Mouse (Mus musculus) gastrocnemius, adult 2 months (tissue): Measurements from ENCODE around the gene Dnaja1. TPM values are rescaled to one million over a fixed set of nuclear protein-coding genes. Genes with fewer than 3 reads are reported as not detected.

Source experiments
- DNase-seq: peaks from one replicate; pipeline ENCODE4 v3.0.0; 2022
- H3K27ac ChIP-seq: fragments of 200-600 bp; 2 replicates; pipeline ENCODE4 v1.8.1; 2022; ENCODE audit warnings: mild to moderate bottlenecking
- H3K4me3 ChIP-seq: fragments of 200-600 bp; 2 replicates; pipeline ENCODE4 v1.8.1; 2022; ENCODE audit warnings: mild to moderate bottlenecking, moderate library complexity
- CTCF ChIP-seq: fragments of 200-600 bp; IDR thresholded peaks from 2 replicates; pipeline ENCODE4 v1.8.1; 2022; ENCODE audit warnings: antibody characterized with exemption, mild to moderate bottlenecking, moderate library complexity
- intact Hi-C: fragments of 180-260 bp; cut with DNase I; formaldehyde crosslinking; loops from one replicate; pipeline ENCODE4 v1.15.1; 2025
- total RNA-seq, 2 experiments: library from RNA; stranded (reverse); gene quantifications; 2 replicates each; pipeline ENCODE4 v1.2.3; 2021

Gene Dnaja1
- total RNA-seq, 2 experiments from 2014 or later, result 42.7 to 77.1 TPM

- peak; percentile 95 for DNase-seq
- H3K4me3 ChIP-seq, result peak within 1 kb of the TSS; percentile 71
- TF ChIP-seq CTCF, result no peak
- H3K27ac ChIP-seq, result peak within 1 kb of the TSS; percentile 96
- intact Hi-C loops, result loop anchor here (2.0 kb wide), 1 partner anchor 18 kb away; no protein-coding TSS in a partner anchor
These were observed 18.9 kb upstream of the Dnaja1 start, which contains the start of gene Aptx for GRCm38 (mm10) chr4:40702797-40703709. Aptx (minus strand) TSS chr4:40703194.

GRCm38 (mm10) chr4:40703710-40704275 lies 18.2 kb upstream of the Dnaja1 start:
- Histone ChIP-seq H3K27ac (peak overlapping the region; percentile 96), H3K4me3 (peak overlapping the region; percentile 71)
- intact Hi-C loops, result loop anchor here (2.0 kb wide), 1 partner anchor 17 kb away; no protein-coding TSS in a partner anchor
- DNase-seq, result no peak
- TF ChIP-seq CTCF, result no peak

- intact Hi-C loops, result no loop called here
- no peak overlapping the region for H3K4me3 ChIP-seq
- no peak overlapping the region for H3K27ac ChIP-seq
- no peak for TF ChIP-seq CTCF
- no peak for DNase-seq
These were observed 4.8 kb upstream of the Dnaja1 start for GRCm38 (mm10) chr4:40717141-40717540.

GRCm38 (mm10) chr4:40720910-40721309 lies 1.0 kb upstream of the Dnaja1 start:
- intact Hi-C loops, result loop anchor here (2.0 kb wide), 1 partner anchor 18 kb away; the partner anchor contains the start of gene Aptx
- DNase-seq, result no peak
- Histone ChIP-seq H3K27ac (peak overlapping the region; percentile 94), H3K4me3 (peak overlapping the region; percentile 94)
- TF ChIP-seq CTCF, result no peak

GRCm38 (mm10) chr4:40722687-40723460 lies 924 bp downstream of the Dnaja1 start:
- no peak for TF ChIP-seq CTCF
- peak; percentile 85 for DNase-seq
- intact Hi-C loops, result no loop called here
- H3K27ac ChIP-seq, result peak overlapping the region; percentile 94
- H3K4me3 ChIP-seq, result peak overlapping the region; percentile 94

GRCm38 (mm10) chr4:40725141-40725540 lies 3.2 kb downstream of the Dnaja1 start:
- H3K27ac ChIP-seq, result no peak overlapping the region
- no peak for DNase-seq
- intact Hi-C loops, result no loop called here
- no peak for TF ChIP-seq CTCF
- peak overlapping the region; percentile 94 for H3K4me3 ChIP-seq

GRCm38 (mm10) chr4:40725554-40725953 lies 3.6 kb downstream of the Dnaja1 start:
- TF ChIP-seq CTCF, result no peak

GRCm38 (mm10) chr4:40727247-40727646 lies 5.3 kb downstream of the Dnaja1 start:
- Histone ChIP-seq H3K27ac (no peak overlapping the region), H3K4me3 (no peak overlapping the region; the same call in 1 of the 2 replicates)
- intact Hi-C loops, result no loop called here
- no peak for DNase-seq
- TF ChIP-seq CTCF, result no peak

More at GRCm38 (mm10) chr4:40725554-40725953, 3.6 kb downstream of the Dnaja1 start:
- H3K4me3 ChIP-seq, result peak overlapping the region; percentile 94
- no peak overlapping the region for H3K27ac ChIP-seq
- intact Hi-C loops, result no loop called here
- no peak for DNase-seq

GRCm38 (mm10) chr4:40731262-40731661 lies 9.3 kb downstream of the Dnaja1 start:
- intact Hi-C loops, result no loop called here
- TF ChIP-seq CTCF, result no peak
- DNase-seq, result no peak
- no peak overlapping the region for H3K27ac ChIP-seq
- H3K4me3 ChIP-seq, result no peak overlapping the region

GRCm38 (mm10) chr4:40735351-40735750 lies 13.4 kb downstream of the Dnaja1 start:
- intact Hi-C loops, result no loop called here
- no peak for TF ChIP-seq CTCF
- DNase-seq, result no peak
- no peak overlapping the region for H3K27ac ChIP-seq
- H3K4me3 ChIP-seq, result no peak overlapping the region

GRCm38 (mm10) chr4:40757157-40757779 lies 35.3 kb downstream of the Dnaja1 start:
- DNase-seq, result no peak
- no peak for TF ChIP-seq CTCF
- Histone ChIP-seq H3K27ac (peak overlapping the region; percentile 91), H3K4me3 (peak overlapping the region; percentile 85)
- intact Hi-C loops, result loop anchor here (1.0 kb wide), 1 partner anchor 21 kb away; no protein-coding TSS in a partner anchor
